Mouse (Mus musculus) hindbrain, embryonic 12.5 days (tissue): ENCODE measurements at regions not wholly inside any gene's neighbourhood (a gene's known extent, or its start where the extent isn't known, plus 50 kb on each side); places are given as distances from the start of the nearest gene placed in this dataset.

ENCODE experiments used
- ATAC-seq: fragments of 200-750 bp; cut with Nextera tagmentation; 2 replicates; pipeline ENCODE4 v1.8.0; 2017; ENCODE audit warnings: moderate TSS enrichment; ENCODE audit not compliant: low FRiP score
- H3K27ac ChIP-seq: fragments of 300-500 bp; sonication (generic); 2 replicates; pipeline ENCODE4 v1.5.1; 2016; ENCODE audit warnings: mild to moderate bottlenecking
- H3K27me3 ChIP-seq: fragments of 300-500 bp; sonication (generic); 2 replicates; pipeline ENCODE4 v1.6.1; 2016; ENCODE audit warnings: mild to moderate bottlenecking
- H3K36me3 ChIP-seq: fragments of 300-500 bp; sonication (generic); 2 replicates; pipeline ENCODE4 v1.6.1; 2016; ENCODE audit warnings: mild to moderate bottlenecking
- H3K4me1 ChIP-seq: fragments of 300-500 bp; sonication (generic); 2 replicates; pipeline ENCODE4 v1.6.1; 2016
- H3K4me2 ChIP-seq: fragments of 300-500 bp; sonication (generic); replicated peaks from 2 replicates; pipeline ENCODE4 v1.6.1; 2016; ENCODE audit warnings: mild to moderate bottlenecking
- H3K4me3 ChIP-seq: fragments of 300-500 bp; sonication (generic); 2 replicates; pipeline ENCODE4 v1.5.1; 2016; ENCODE audit warnings: mild to moderate bottlenecking
- H3K9ac ChIP-seq: fragments of 300-500 bp; sonication (generic); 2 replicates; pipeline ENCODE4 v1.6.1; 2016; ENCODE audit warnings: mild to moderate bottlenecking, moderate library complexity
- H3K9me3 ChIP-seq: fragments of 300-500 bp; sonication (generic); replicated peaks from 2 replicates; pipeline ENCODE4 v1.6.1; 2016; ENCODE audit warnings: mild to moderate bottlenecking
- WGBS: fragments of 180-500 bp; shearing (Covaris S2); methylation state at CpG from one replicate; pipeline ENCODE4 v1.1.7; 2016; 5-methylcytosine and 5-hydroxymethylcytosine counted together

DNA sequence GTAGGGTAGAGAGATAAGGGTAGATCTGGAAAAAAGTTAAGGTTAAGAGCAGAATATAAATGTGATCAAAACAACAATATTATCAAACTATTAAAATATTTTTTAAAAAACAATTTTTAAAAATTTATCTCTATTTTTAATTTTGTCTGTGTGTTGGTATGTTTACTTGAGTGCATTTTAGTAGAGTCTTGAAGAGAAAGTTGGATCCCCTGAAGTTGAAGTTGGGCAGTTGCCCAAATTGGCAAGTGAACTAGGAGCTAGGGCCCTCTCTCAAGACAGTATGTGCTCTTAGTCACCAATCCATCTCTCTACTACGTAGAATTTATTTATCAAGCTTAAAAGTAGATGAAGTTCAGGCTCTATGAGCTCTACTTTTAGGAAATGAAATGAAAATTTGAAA, 59.9 kb downstream of the Adamts1 start:
- no peak for ATAC-seq
- Histone ChIP-seq H3K4me2 (no peak overlapping the region), H3K27ac (no peak overlapping the region), H3K9me3 (no peaks in the 10 kb centered on the region), H3K4me3 (no peak overlapping the region), H3K4me1 (no peaks in the 10 kb centered on the region), H3K36me3 (no peaks in the 10 kb centered on the region), H3K9ac (no peak overlapping the region), H3K27me3 (no peaks in the 10 kb centered on the region)
- WGBS, result 84% methylated on average over 1 of the region's 1 CpGs

DNA sequence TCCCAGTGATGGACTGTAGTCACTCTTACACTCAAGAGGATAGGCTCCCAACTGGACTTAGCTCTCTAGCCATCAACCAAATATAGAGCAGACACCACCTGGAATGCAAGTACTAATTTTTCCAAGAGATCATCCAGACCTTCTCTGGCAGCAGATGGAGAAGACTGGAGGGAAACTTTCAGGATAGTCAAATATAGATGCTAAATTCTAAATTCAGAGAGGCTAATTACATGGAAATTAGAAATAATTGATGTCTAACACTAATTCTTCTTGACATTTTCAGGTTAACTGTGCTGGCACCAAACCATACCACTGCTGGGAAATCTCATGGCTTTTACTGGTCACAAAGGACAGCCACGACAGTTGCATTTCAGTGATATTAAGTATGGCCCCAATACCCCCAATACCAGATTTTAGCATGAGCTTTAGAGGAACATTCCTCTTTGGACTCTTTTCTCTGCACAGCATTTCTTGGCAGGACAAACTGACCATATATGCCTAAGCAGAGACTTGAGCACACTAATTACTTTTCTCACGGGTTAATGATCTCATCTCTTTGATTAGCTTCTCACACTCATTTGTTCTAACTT, 64.2 kb downstream of the Adamts1 start:
- H3K4me2 ChIP-seq, result no peak overlapping the region
- no peak for ATAC-seq
- H3K27ac ChIP-seq, result no peak overlapping the region
- no peak overlapping the region for H3K9ac ChIP-seq
- H3K36me3 ChIP-seq, result no peaks in the 10 kb centered on the region
- H3K9me3 ChIP-seq, result no peaks in the 10 kb centered on the region
- H3K4me1 ChIP-seq, result no peaks in the 10 kb centered on the region
- H3K27me3 ChIP-seq, result no peaks in the 10 kb centered on the region
- WGBS, result 86% methylated on average over 2 of the region's 2 CpGs
- H3K4me3 ChIP-seq, result no peak overlapping the region

DNA sequence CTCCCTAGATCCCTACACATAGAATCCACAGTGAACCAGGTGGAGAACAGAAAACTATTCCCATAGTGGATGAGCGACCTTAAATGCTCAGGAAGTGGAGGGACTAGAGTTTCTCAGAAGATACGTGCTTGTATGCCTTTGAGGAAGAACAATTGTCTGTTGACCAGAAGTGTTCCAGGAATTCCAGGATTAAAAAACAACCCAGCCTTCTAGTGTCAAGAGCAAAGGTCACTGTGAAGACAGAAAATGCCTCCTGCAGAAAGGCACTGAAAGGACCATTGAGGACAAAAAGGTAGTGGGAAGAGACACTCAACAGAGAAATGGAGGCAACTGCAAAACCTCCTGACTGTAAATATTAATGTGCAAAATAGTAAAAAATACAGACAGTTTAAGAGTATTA, 74.9 kb downstream of the Adamts1 start:
- H3K27ac ChIP-seq, result no peak overlapping the region
- H3K9ac ChIP-seq, result no peak overlapping the region
- no peaks in the 10 kb centered on the region for H3K27me3 ChIP-seq
- no peaks in the 10 kb centered on the region for H3K9me3 ChIP-seq
- no peaks in the 10 kb centered on the region for H3K36me3 ChIP-seq
- no peak overlapping the region for H3K4me2 ChIP-seq
- no peaks in the 10 kb centered on the region for H3K4me1 ChIP-seq
- no peak for ATAC-seq
- H3K4me3 ChIP-seq, result no peak overlapping the region
- 71% methylated on average over 2 of the region's 2 CpGs for WGBS

DNA sequence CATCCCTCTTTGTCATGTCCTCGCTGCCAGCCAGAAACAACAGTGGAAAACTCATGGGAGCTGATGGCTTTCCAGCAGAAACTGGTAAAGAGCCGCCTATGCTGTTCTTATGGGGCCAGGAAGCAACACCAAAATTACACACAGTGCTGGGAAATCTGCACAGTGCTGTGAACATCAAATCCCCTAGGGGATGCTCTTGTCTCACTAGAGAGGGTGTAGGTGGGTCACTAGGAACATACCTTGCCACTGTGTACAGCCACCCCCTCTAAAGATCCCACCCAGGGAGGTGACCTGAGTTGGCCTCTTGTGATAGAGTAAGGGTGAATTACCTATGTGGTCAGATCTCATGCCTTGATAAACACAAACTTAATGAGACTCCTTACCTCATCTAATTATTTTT, 80.9 kb downstream of the Adamts1 start:
- H3K9ac ChIP-seq, result no peak overlapping the region
- WGBS, result 60% methylated on average over 2 of the region's 2 CpGs
- no peaks in the 10 kb centered on the region for H3K9me3 ChIP-seq
- H3K4me3 ChIP-seq, result no peak overlapping the region
- H3K36me3 ChIP-seq, result no peaks in the 10 kb centered on the region
- no peak overlapping the region for H3K4me2 ChIP-seq
- H3K4me1 ChIP-seq, result no peaks in the 10 kb centered on the region
- no peak for ATAC-seq
- H3K27ac ChIP-seq, result no peak overlapping the region
- H3K27me3 ChIP-seq, result no peaks in the 10 kb centered on the region

DNA sequence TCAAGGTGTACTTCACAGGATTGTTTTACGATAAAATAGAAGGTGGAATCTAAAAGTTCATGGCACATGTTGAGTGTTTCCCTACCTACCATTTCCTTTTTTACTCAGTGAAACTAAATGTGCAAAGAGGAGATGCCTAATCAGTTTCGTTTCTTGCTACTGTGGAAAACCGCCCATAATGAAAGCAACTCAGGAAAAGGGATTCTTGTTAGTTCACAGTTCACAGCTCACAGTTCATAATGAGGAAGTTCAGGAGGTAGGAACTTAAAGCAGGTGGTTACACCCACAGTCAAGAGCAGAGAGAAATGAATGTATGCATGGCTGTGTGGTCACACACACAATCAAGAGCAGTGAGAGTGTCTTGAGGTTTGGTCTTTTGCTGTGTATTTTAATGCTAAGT, 90.6 kb downstream of the Adamts1 start:
- H3K27ac ChIP-seq, result no peak overlapping the region
- WGBS, result 93% methylated on average over 3 of the region's 3 CpGs
- H3K4me1 ChIP-seq, result no peaks in the 10 kb centered on the region
- ATAC-seq, result no peak
- no peak overlapping the region for H3K4me3 ChIP-seq
- no peaks in the 10 kb centered on the region for H3K9me3 ChIP-seq
- no peaks in the 10 kb centered on the region for H3K36me3 ChIP-seq
- no peak overlapping the region for H3K9ac ChIP-seq
- H3K27me3 ChIP-seq, result no peaks in the 10 kb centered on the region
- no peak overlapping the region for H3K4me2 ChIP-seq

DNA sequence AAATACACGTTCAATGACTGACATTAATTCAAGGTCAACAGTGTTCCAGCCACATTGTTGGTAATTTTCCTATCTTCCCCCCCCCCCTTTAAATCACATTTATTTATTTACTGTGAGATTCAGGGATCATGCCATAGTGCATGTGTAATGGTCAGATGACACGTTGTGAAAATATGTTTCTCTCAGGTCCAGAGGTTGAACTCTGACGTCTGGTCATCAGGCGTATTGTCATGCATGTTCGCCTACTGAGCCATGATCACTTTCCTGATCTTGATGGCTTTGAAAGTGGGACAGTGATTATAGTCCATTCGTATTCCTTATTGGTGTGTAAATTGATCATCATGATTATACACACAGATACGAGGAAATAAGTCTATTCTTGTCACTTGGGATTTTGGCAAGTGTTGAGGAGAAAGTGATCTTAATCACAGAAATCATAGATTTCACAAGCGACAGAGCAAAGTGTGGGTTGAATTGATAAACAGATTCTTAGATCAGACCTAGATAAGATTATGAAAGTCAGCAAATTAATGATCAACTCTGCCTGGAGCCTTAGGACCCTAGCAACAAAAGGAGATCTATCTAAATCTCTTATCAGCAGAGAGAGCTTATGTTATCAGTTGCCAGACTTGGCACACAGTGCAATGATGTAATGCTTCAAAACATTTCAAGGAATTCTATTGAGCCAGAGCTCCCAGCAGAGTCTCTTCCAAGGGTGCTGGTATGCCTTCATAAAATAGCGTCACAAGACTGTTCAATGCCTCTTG, 98.5 kb downstream of the Adamts1 start:
- no peaks in the 10 kb centered on the region for H3K4me1 ChIP-seq
- WGBS, result 89% methylated on average over 9 of the region's 9 CpGs
- H3K27me3 ChIP-seq, result no peaks in the 10 kb centered on the region
- no peak overlapping the region for H3K4me3 ChIP-seq
- no peaks in the 10 kb centered on the region for H3K36me3 ChIP-seq
- H3K9ac ChIP-seq, result no peak overlapping the region
- ATAC-seq, result no peak
- H3K9me3 ChIP-seq, result no peaks in the 10 kb centered on the region
- no peak overlapping the region for H3K27ac ChIP-seq
- no peak overlapping the region for H3K4me2 ChIP-seq

DNA sequence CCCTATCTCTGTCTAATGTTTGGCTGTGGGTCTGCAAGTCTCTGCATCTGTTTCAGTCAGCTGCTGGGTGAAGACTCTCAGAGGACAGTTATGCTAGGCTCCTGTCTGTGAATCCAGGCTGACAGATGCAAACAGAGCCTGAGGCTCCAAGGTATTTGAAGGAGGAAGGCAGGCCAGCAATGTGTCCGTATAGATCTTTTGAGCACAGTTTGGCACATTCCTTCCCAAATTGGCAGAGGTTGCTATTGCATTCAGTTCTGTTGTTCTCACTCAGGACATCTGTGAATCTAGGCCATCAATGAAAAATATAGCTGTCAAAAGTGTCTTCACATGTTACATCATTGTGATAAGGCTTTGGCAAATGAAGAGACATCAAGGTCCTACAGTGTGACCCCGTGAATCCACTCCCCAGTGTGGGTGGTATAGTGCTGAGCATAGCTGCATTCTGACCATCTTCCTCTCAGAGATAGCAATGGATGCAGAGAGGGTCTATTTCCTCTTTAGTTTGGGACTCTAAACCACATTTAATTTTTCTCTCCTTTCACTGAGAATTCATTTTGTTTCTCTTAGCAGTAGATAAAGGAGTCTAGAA, 99.9 kb downstream of the Adamts1 start:
- no peak overlapping the region for H3K4me2 ChIP-seq
- H3K9me3 ChIP-seq, result no peaks in the 10 kb centered on the region
- 86% methylated on average over 2 of the region's 2 CpGs for WGBS
- no peak overlapping the region for H3K4me3 ChIP-seq
- no peak overlapping the region for H3K9ac ChIP-seq
- ATAC-seq, result no peak
- H3K27me3 ChIP-seq, result no peaks in the 10 kb centered on the region
- H3K27ac ChIP-seq, result no peak overlapping the region
- H3K36me3 ChIP-seq, result no peaks in the 10 kb centered on the region
- no peaks in the 10 kb centered on the region for H3K4me1 ChIP-seq

DNA sequence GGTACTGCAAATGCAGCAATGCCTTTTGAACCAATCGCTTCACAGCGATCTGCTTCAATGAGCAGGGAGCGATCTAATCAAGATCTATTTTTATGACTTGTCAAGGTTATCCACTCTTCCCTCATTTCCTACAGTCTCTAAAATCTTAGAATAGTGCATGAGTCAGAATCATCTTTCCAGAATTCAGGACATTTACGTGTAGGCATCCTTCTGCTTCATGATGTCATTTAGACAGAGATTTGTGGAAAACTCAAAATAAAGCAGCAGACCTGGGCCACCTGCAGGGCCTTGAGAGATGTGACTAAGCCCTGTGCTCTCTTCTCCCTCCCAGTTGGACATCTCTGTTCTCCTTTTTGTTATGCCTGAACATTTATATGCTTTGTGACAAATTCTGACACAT, 103.6 kb downstream of the Adamts1 start:
- no peak for ATAC-seq
- Histone ChIP-seq H3K4me3 (no peak overlapping the region), H3K9me3 (no peaks in the 10 kb centered on the region), H3K4me2 (no peak overlapping the region), H3K9ac (no peak overlapping the region), H3K36me3 (no peaks in the 10 kb centered on the region), H3K4me1 (no peaks in the 10 kb centered on the region), H3K27ac (no peak overlapping the region), H3K27me3 (no peaks in the 10 kb centered on the region)
- WGBS, result 90% methylated on average over 4 of the region's 4 CpGs

DNA sequence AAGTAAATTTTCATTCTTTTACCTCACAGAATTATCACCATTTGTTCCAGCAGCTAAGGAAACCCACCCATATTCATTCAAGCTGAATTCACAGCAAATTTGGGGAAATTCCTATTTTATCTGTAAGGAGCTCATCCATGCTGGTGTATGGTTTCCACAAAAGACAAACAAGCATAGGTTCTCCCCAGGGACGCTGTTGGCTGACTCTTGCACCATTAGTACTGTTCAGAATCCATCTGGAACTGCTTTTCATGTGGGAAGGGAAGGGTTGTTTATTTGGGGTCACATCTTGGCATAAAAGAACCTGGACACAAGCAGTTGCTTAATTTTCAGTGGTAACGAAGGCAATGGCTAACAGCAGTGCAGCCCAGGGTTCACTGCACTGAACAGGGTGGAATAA, 120.2 kb downstream of the Adamts1 start:
- Histone ChIP-seq H3K9me3 (no peaks in the 10 kb centered on the region), H3K27me3 (no peaks in the 10 kb centered on the region), H3K9ac (no peak overlapping the region), H3K4me3 (no peak overlapping the region), H3K4me2 (no peak overlapping the region), H3K4me1 (peaks cover 3% of the 10 kb centered on the region; the same call in 1 of the 2 replicates), H3K36me3 (no peaks in the 10 kb centered on the region), H3K27ac (no peak overlapping the region)
- WGBS, result 70% methylated on average over 2 of the region's 2 CpGs
- ATAC-seq, result no peak

DNA sequence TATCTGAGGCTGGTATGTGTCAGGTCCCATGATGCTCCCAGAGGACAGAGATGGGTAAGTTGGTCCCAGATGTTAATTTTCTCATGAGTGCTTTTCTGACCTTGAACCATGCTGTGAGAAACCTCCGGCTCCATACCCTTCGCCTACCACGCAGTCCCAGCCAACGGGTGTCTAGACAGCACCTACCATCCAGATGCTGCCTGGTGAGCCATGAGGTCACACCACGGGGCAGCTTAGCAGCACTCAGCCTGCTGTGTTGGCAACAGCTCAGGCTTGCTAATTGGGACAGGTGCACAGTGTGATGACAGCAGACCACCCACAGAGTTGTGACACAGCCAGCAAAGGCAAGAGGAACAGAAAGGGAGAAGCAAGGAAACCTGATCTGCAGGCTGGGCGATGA, 122.6 kb downstream of the Adamts1 start:
- 0 out of 2 replicates have a peak, but pooled peaks have one; percentile 49 for ATAC-seq
- Histone ChIP-seq H3K27me3 (no peaks in the 10 kb centered on the region), H3K9ac (no peak overlapping the region), H3K4me3 (no peak overlapping the region), H3K4me1 (peaks cover 3% of the 10 kb centered on the region; the same call in 1 of the 2 replicates), H3K36me3 (no peaks in the 10 kb centered on the region), H3K4me2 (no peak overlapping the region), H3K9me3 (no peaks in the 10 kb centered on the region), H3K27ac (no peak overlapping the region)
- WGBS, result 50% methylated on average over 6 of the region's 6 CpGs

DNA sequence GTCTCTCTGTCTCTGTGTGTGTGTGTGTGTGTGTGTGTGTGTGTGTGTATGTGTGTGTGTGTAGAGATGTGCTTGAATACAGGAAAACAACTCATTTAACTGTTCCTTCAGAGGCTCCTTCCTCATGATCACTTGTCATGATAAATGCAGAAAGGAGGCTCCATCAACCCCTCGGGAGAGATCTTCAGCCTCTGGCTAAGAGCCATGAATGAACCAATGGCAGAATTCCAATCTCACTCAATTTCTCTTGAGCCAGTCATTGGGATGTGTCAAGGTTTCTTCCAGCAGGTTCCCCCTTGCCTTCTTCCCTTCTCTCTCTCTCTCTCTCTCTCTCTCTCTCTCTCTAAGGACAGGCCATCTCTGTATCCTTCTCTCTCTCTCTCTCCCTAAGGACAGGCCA, 124.1 kb downstream of the Adamts1 start:
- no peak for ATAC-seq
- Histone ChIP-seq H3K9ac (no peak overlapping the region), H3K4me3 (no peak overlapping the region), H3K27me3 (no peaks in the 10 kb centered on the region), H3K27ac (no peak overlapping the region), H3K36me3 (no peaks in the 10 kb centered on the region), H3K4me1 (peaks cover 3% of the 10 kb centered on the region; the same call in 1 of the 2 replicates), H3K9me3 (no peaks in the 10 kb centered on the region), H3K4me2 (no peak overlapping the region)
- WGBS, result 70% methylated on average over 1 of the region's 1 CpGs

DNA sequence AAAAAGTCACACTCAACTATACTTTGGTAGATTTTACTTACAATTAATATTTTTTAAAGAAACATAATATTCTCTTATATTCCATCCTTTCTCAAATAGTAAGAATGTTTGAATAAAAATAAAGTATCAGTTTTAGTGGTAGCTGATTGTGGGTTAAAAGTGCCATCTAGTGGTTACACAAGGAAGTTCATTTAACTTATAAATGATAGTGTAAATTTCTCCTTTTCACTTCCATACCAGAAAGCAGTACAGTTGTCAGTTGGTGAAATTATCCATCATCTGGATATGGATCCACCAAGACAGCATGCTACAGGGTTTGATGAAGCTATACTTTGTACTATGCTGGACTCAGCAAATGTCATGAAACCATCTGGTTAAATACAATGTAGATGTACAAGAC, 124.7 kb downstream of the Adamts1 start:
- Histone ChIP-seq H3K4me1 (peaks cover 3% of the 10 kb centered on the region; the same call in 1 of the 2 replicates), H3K4me3 (no peak overlapping the region), H3K9ac (no peak overlapping the region), H3K9me3 (no peaks in the 10 kb centered on the region), H3K27ac (no peak overlapping the region), H3K36me3 (no peaks in the 10 kb centered on the region), H3K4me2 (no peak overlapping the region), H3K27me3 (no peaks in the 10 kb centered on the region)
- no peak for ATAC-seq

DNA sequence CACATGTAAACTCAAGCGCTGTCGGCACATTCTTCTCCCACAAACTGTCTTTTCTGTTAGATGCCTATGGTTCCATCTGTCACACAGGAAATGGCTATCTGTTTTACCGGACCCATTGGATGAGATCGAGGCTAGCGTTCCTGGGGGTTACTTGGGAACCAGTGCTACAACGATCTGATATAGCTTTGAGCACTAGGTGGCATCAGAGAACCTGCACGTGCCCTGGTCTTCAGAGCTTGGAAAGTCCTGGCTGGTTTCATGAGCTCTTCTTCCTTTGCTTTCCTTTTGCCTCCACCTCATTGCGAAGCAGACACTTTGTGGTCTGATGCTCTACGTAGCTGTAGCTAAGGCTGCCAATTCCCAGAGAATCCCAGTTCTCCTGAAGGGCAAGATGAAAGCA, 123.8 kb upstream of the Cyyr1 start:
- H3K9me3 ChIP-seq, result no peaks in the 10 kb centered on the region
- peaks cover 3% of the 10 kb centered on the region; the same call in 1 of the 2 replicates for H3K4me1 ChIP-seq
- no peaks in the 10 kb centered on the region for H3K27me3 ChIP-seq
- WGBS, result 38% methylated on average over 9 of the region's 9 CpGs
- no peak overlapping the region for H3K4me2 ChIP-seq
- H3K9ac ChIP-seq, result no peak overlapping the region
- no peaks in the 10 kb centered on the region for H3K36me3 ChIP-seq
- no peak overlapping the region for H3K27ac ChIP-seq
- ATAC-seq, result peak; percentile 61; the same call in 1 of the 2 replicates
- H3K4me3 ChIP-seq, result no peak overlapping the region
